Mouse (Mus musculus): Measurements from ENCODE around the gene Lysmd4. TPM values are rescaled to one million over a fixed set of nuclear protein-coding genes. Genes with fewer than 3 reads are reported as not detected.
"Not testable (repeated sequence)": the region's sequence is repeated elsewhere in the genome, so short reads cannot be mapped to it uniquely, and the experiment has no call there.

Lysmd4 gene
- polyA plus RNA-seq, 1 experiment from 2014 or later = 36.2 TPM

DNA sequence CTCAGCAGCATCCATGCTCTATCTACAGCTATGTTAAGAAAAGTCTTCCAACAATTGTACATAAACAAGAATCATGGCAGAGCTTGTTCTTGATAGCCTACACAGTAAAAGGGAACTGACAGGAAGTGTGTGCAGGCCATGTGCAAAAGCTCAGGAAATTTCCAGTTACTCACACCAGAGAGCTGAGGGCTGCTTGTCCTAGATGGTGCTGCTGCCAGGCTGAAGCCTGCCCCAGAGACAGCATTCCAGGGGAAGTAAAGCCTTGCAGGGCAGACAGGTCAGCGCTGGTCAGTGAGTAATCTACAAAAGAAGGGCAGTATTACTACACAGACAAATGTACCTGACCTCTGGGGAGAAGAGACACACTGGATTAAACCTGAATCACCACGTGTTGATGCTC, 14.0 kb downstream of the Lysmd4 start:
- Histone ChIP-seq H3K9ac (no peak overlapping the region), H3K27me3 (replicated peaks) (no peaks in the 10 kb centered on the region), H3K4me2 (no peak overlapping the region), H3K4me3 (no peak overlapping the region), H3K36me3 (replicated peaks) (peaks cover 21% of the 10 kb centered on the region; the same call in 1 of the 2 replicates), H3K9me3 (no peaks in the 10 kb centered on the region), H3K4me1 (no peaks in the 10 kb centered on the region), H3K27ac (no peak overlapping the region)
- WGBS = 85% methylated on average over 2 of the region's 2 CpGs
- ATAC-seq (replicated peaks) = no peak

- no peak for ATAC-seq (replicated peaks)
- no peaks in the 10 kb centered on the region for H3K27me3 ChIP-seq (replicated peaks)
- no peak overlapping the region for H3K27ac ChIP-seq
- 93% methylated on average over 2 of the region's 2 CpGs for WGBS
- no peak overlapping the region for H3K4me3 ChIP-seq
- no peak overlapping the region for H3K4me2 ChIP-seq
- H3K9ac ChIP-seq = no peak overlapping the region
- H3K9me3 ChIP-seq = no peaks in the 10 kb centered on the region
- peaks cover 14% of the 10 kb centered on the region; the same call in 1 of the 2 replicates for H3K36me3 ChIP-seq (replicated peaks)
- no peaks in the 10 kb centered on the region for H3K4me1 ChIP-seq
Measured at GRCm38 (mm10) chr7:67237752-67238151, 15.4 kb downstream of the Lysmd4 start.

GRCm38 (mm10) chr7:67241969-67242368, 19.6 kb downstream of the Lysmd4 start:
- 86% methylated on average over 3 of the region's 3 CpGs for WGBS
- no peak overlapping the region for H3K4me2 ChIP-seq
- ATAC-seq (replicated peaks) = no peak

GRCm38 (mm10) chr7:67243121-67243893, 21.0 kb downstream of the Lysmd4 start:
- WGBS = 53% methylated on average over 2 of the region's 2 CpGs
- Histone ChIP-seq H3K36me3 (replicated peaks) (0 out of 2 replicates have a peak, but pooled peaks cover 10% of the 10 kb centered on the region), H3K9ac (no peak overlapping the region), H3K27me3 (replicated peaks) (no peaks in the 10 kb centered on the region), H3K4me1 (no peaks in the 10 kb centered on the region), H3K27ac (no peak overlapping the region), H3K4me2 (no peak overlapping the region), H3K4me3 (no peak overlapping the region), H3K9me3 (no peaks in the 10 kb centered on the region)
- no peak for ATAC-seq (replicated peaks)

More at GRCm38 (mm10) chr7:67241969-67242368, 19.6 kb downstream of the Lysmd4 start:
- Histone ChIP-seq H3K27ac (no peak overlapping the region), H3K9me3 (no peaks in the 10 kb centered on the region), H3K9ac (no peak overlapping the region), H3K36me3 (replicated peaks) (0 out of 2 replicates have a peak, but pooled peaks cover 9% of the 10 kb centered on the region), H3K27me3 (replicated peaks) (no peaks in the 10 kb centered on the region), H3K4me1 (no peaks in the 10 kb centered on the region), H3K4me3 (no peak overlapping the region)

DNA sequence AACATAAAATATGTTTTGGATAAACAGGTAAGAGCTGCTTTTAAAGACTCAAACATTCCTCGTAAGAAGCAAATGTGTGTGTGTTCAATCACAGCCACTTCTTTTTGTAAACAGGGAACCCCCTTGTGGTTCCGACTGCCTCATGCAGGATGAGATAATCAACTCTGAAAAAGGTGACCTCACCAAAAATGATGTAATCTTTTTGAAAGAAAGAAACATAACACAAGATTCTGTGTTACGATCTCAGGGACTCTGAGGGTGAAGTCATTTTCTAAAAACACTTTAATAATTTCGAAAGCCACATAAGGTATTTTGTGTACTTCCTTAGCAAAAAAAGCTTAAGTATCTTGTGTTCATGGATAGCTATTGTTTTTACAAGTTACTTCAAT, 21.5 kb downstream of the Lysmd4 start:
- no peak for ATAC-seq (replicated peaks)
- 63% methylated on average over 4 of the region's 4 CpGs for WGBS

GRCm38 (mm10) chr7:67245255-67245654, 22.9 kb downstream of the Lysmd4 start:
- H3K4me1 ChIP-seq = no peaks in the 10 kb centered on the region
- 93% methylated on average over 1 of the region's 1 CpGs for WGBS
- ATAC-seq (replicated peaks) = no peak
- H3K4me3 ChIP-seq = no peak overlapping the region
- H3K9me3 ChIP-seq = no peaks in the 10 kb centered on the region
- H3K4me2 ChIP-seq = no peak overlapping the region
- H3K27me3 ChIP-seq (replicated peaks) = no peaks in the 10 kb centered on the region
- 0 out of 2 replicates have a peak, but pooled peaks cover 2% of the 10 kb centered on the region for H3K36me3 ChIP-seq (replicated peaks)
- no peak overlapping the region for H3K9ac ChIP-seq
- H3K27ac ChIP-seq = no peak overlapping the region

More for the DNA sequence above, 21.5 kb downstream of the Lysmd4 start:
- H3K9ac ChIP-seq = no peak overlapping the region
- H3K4me3 ChIP-seq = no peak overlapping the region
- H3K27ac ChIP-seq = no peak overlapping the region
- no peaks in the 10 kb centered on the region for H3K4me1 ChIP-seq
- H3K27me3 ChIP-seq (replicated peaks) = no peaks in the 10 kb centered on the region
- H3K36me3 ChIP-seq (replicated peaks) = 0 out of 2 replicates have a peak, but pooled peaks cover 4% of the 10 kb centered on the region
- H3K9me3 ChIP-seq = no peaks in the 10 kb centered on the region
- no peak overlapping the region for H3K4me2 ChIP-seq

DNA sequence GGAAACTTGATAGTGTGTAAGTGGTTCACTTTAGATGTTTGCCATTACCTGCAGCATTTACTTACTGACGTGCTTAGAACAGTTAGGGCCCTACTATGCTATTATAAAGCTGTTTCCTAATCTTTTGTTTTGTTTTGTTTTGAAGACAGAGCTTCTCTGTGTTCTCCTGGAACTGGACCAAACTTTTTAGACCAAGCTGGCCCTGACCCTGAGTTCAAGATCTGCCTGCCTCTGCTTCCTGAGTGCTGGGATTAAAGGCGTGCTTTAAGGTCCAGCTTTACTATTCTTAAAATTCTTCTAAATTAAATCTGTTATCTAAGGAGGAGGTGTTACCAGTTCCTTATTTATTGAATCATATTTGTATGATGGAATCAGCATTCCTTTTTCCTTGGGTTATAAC, 23.7 kb downstream of the Lysmd4 start:
- no peak for ATAC-seq (replicated peaks)
- 81% methylated on average over 2 of the region's 2 CpGs for WGBS
- H3K9me3 ChIP-seq = no peaks in the 10 kb centered on the region
- H3K36me3 ChIP-seq (replicated peaks) = 0 out of 2 replicates have a peak, but pooled peaks cover 2% of the 10 kb centered on the region
- H3K4me3 ChIP-seq = no peak overlapping the region
- no peak overlapping the region for H3K9ac ChIP-seq
- H3K27me3 ChIP-seq (replicated peaks) = no peaks in the 10 kb centered on the region
- no peak overlapping the region for H3K27ac ChIP-seq
- no peak overlapping the region for H3K4me2 ChIP-seq
- H3K4me1 ChIP-seq = no peaks in the 10 kb centered on the region

DNA sequence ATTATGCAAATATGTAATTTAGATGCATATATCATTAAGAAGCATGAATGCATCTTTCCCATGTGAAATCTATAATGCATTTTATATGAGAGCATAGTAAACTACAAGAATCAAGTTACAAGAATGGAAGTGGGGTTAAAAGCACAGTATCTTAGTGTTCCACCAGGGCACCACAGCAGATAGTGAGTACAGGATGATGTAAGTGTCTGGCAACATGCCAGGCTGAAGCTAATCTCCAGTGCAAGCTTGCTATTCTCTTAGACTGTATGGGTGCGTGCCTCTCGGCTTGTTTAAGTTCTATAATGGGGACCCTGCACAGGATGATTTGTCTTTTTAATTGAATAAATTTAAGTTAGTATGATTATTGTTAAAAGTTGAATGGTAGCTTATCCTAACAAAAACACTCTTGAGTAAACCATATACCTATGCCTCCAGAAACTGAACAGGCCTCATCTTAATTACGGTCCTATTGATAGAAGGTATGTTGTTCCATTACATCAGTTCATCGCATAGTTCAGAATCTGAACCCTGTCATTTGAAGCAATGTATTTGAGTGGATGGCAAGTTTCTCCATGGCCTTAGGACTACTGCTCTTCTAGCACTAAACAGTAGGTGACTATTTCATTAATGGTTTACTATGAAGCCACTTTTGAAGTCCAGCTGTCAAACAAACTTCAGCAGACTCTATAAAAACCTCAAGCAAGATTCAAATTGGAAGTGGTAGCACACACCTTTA, 37.7 kb downstream of the Lysmd4 start:
- ATAC-seq (replicated peaks) = peak; percentile 58; the same call in 1 of the 2 replicates
- Histone ChIP-seq H3K9me3 (no peaks in the 10 kb centered on the region), H3K27ac (no peak overlapping the region), H3K4me1 (no peaks in the 10 kb centered on the region), H3K9ac (no peak overlapping the region), H3K27me3 (replicated peaks) (no peaks in the 10 kb centered on the region), H3K4me2 (no peak overlapping the region), H3K36me3 (replicated peaks) (peaks cover 14% of the 10 kb centered on the region; the same call in 1 of the 2 replicates), H3K4me3 (no peak overlapping the region)
- 65% methylated on average over 4 of the region's 4 CpGs for WGBS

- not testable (repeated sequence) for H3K9ac ChIP-seq; H3K36me3 ChIP-seq (replicated peaks); H3K4me2 ChIP-seq; H3K9me3 ChIP-seq; H3K4me3 ChIP-seq; H3K4me1 ChIP-seq; ATAC-seq (replicated peaks); H3K27ac ChIP-seq; H3K27me3 ChIP-seq (replicated peaks)
- 89% methylated on average over 4 of the region's 4 CpGs for WGBS
Measured at GRCm38 (mm10) chr7:67270447-67270846, 48.1 kb downstream of the Lysmd4 start.

GRCm38 (mm10) chr7:67283581-67283980, 61.2 kb downstream of the Lysmd4 start:
- H3K9me3 ChIP-seq = no peaks in the 10 kb centered on the region
- WGBS = 92% methylated on average over 6 of the region's 6 CpGs
- H3K4me1 ChIP-seq = no peaks in the 10 kb centered on the region
- ATAC-seq (replicated peaks) = no peak
- H3K4me2 ChIP-seq = no peak overlapping the region
- no peaks in the 10 kb centered on the region for H3K36me3 ChIP-seq (replicated peaks)
- H3K27me3 ChIP-seq (replicated peaks) = no peaks in the 10 kb centered on the region
- H3K27ac ChIP-seq = no peak overlapping the region
- H3K4me3 ChIP-seq = no peak overlapping the region
- H3K9ac ChIP-seq = no peak overlapping the region

DNA sequence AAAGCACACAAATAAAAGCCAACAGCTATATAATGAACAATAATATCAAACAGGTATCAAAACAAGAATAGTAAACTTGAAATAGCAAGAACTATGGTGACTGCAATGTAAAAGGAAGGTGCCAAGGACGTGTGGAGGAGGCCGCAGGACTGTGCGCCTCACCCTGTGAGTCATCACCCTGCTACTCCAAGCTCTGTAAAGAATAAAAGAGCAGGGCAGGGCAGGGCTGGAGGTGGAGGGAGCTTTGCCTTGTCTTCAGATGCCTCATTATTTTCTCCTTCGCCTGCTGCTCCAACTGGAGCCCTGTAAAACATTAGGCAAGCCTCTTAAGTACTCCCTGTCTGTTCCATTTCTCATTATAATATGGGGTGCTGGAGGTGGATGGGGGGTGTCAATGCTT, 65.1 kb downstream of the Lysmd4 start:
- H3K9me3 ChIP-seq = no peaks in the 10 kb centered on the region
- no peaks in the 10 kb centered on the region for H3K36me3 ChIP-seq (replicated peaks)
- no peaks in the 10 kb centered on the region for H3K4me1 ChIP-seq
- H3K27ac ChIP-seq = no peak overlapping the region
- H3K27me3 ChIP-seq (replicated peaks) = no peaks in the 10 kb centered on the region
- no peak overlapping the region for H3K9ac ChIP-seq
- no peak overlapping the region for H3K4me2 ChIP-seq
- ATAC-seq (replicated peaks) = no peak
- WGBS = 83% methylated on average over 4 of the region's 4 CpGs
- H3K4me3 ChIP-seq = no peak overlapping the region

- no peak overlapping the region for H3K4me3 ChIP-seq
- H3K27ac ChIP-seq = no peak overlapping the region
- H3K9me3 ChIP-seq = no peaks in the 10 kb centered on the region
- H3K4me2 ChIP-seq = no peak overlapping the region
- H3K27me3 ChIP-seq (replicated peaks) = no peaks in the 10 kb centered on the region
- H3K4me1 ChIP-seq = no peaks in the 10 kb centered on the region
- ATAC-seq (replicated peaks) = no peak
- H3K36me3 ChIP-seq (replicated peaks) = no peaks in the 10 kb centered on the region
- H3K9ac ChIP-seq = no peak overlapping the region
- WGBS = 89% methylated on average over 1 of the region's 1 CpGs
Measured at GRCm38 (mm10) chr7:67291356-67291755, 69.0 kb downstream of the Lysmd4 start.
